Mouse (Mus musculus) liver, adult (tissue): ENCODE data around the gene Sh3bgrl2.

Source experiments
- GATA4 ChIP-seq: IDR thresholded peaks from 2 replicates; pipeline ENCODE4 v1.6.1; 2014; ENCODE audit warnings: mild to moderate bottlenecking, low read length; ENCODE audit not compliant: insufficient replicate concordance

The Sh3bgrl2 gene

GRCm38 (mm10) chr9:83663981-83664897, 116.1 kb downstream of the Sh3bgrl2 start:
- TF ChIP-seq GATA4: no peak

GRCm38 (mm10) chr9:83664951-83665350, 116.8 kb downstream of the Sh3bgrl2 start:
- no peak for TF ChIP-seq GATA4

- no peak for TF ChIP-seq GATA4
These were observed 118.9 kb downstream of the Sh3bgrl2 start for GRCm38 (mm10) chr9:83667031-83667430.

GRCm38 (mm10) chr9:83679626-83680025, 131.5 kb downstream of the Sh3bgrl2 start:
- no peak for TF ChIP-seq GATA4

- no peak for TF ChIP-seq GATA4
These were observed 133.8 kb downstream of the Sh3bgrl2 start for GRCm38 (mm10) chr9:83681661-83682655.

- TF ChIP-seq GATA4: no peak
These were observed 138.5 kb downstream of the Sh3bgrl2 start for GRCm38 (mm10) chr9:83686511-83687100.

- TF ChIP-seq GATA4: no peak
These were observed 139.8 kb downstream of the Sh3bgrl2 start for GRCm38 (mm10) chr9:83687904-83688303.
